Mouse (Mus musculus) testis, postnatal 14 days (tissue): ENCODE data around the gene Osm.
A peak's percentile ranks its signal among the peaks of the same experiment; 100 is the strongest.

Source experiments
- DNase-seq: peaks from one replicate; pipeline ENCODE4 v3.0.0; 2021; ENCODE audit warnings: low spot score

Osm gene

GRCm38 (mm10) chr11:4235665-4236545 is at the start of gene Osm:
Gene Osm, plus strand, starts transcription at chr11:4236420.
- DNase-seq, result no peak

GRCm38 (mm10) chr11:4186486-4187317 is 49.5 kb upstream of the Osm start, which contains the start of gene Tbc1d10a:
Gene Tbc1d10a, plus strand, starts transcription at chr11:4186789.
- DNase-seq, result peak; percentile 99

GRCm38 (mm10) chr11:4187318-4187700 is 48.9 kb upstream of the Osm start:
- no peak for DNase-seq

- DNase-seq, result no peak
Measured at GRCm38 (mm10) chr11:4189182-4189581, 47.0 kb upstream of the Osm start.

GRCm38 (mm10) chr11:4190677-4191076 is 45.5 kb upstream of the Osm start:
- DNase-seq, result no peak

GRCm38 (mm10) chr11:4192757-4193156 is 43.5 kb upstream of the Osm start:
- DNase-seq, result no peak

- no peak for DNase-seq
Measured at GRCm38 (mm10) chr11:4193420-4193819, 42.8 kb upstream of the Osm start.

GRCm38 (mm10) chr11:4195597-4196031 is 40.6 kb upstream of the Osm start:
- DNase-seq, result no peak

- no peak for DNase-seq
Measured at GRCm38 (mm10) chr11:4196636-4197035, 39.6 kb upstream of the Osm start.

- peak; percentile 51 for DNase-seq
Measured at GRCm38 (mm10) chr11:4197691-4198090, 38.5 kb upstream of the Osm start.

GRCm38 (mm10) chr11:4201981-4202700 is 34.1 kb upstream of the Osm start:
- no peak for DNase-seq

GRCm38 (mm10) chr11:4202995-4203704 is 33.1 kb upstream of the Osm start:
- no peak for DNase-seq

GRCm38 (mm10) chr11:4203705-4204074 is 32.5 kb upstream of the Osm start:
- DNase-seq, result peak; percentile 77

- DNase-seq, result no peak
Measured at GRCm38 (mm10) chr11:4205097-4205655, 31.0 kb upstream of the Osm start.

GRCm38 (mm10) chr11:4205951-4206350 is 30.3 kb upstream of the Osm start:
- no peak for DNase-seq

GRCm38 (mm10) chr11:4206563-4206962 is 29.7 kb upstream of the Osm start:
- DNase-seq, result no peak

- no peak for DNase-seq
Measured at GRCm38 (mm10) chr11:4207655-4208054, 28.6 kb upstream of the Osm start.

- DNase-seq, result no peak
Measured at GRCm38 (mm10) chr11:4209556-4209955, 26.7 kb upstream of the Osm start.

GRCm38 (mm10) chr11:4210786-4211185 is 25.4 kb upstream of the Osm start:
- DNase-seq, result no peak

- peak; percentile 71 for DNase-seq
Measured at GRCm38 (mm10) chr11:4213107-4213506, 23.1 kb upstream of the Osm start.

GRCm38 (mm10) chr11:4214572-4214971 is 21.6 kb upstream of the Osm start:
- DNase-seq, result no peak
